Mouse (Mus musculus): ENCODE data around the gene Mex3d. TPM values are rescaled to one million over a fixed set of nuclear protein-coding genes. Genes with fewer than 3 reads are reported as not detected.

Mex3d gene
- polyA plus RNA-seq, 1 experiment from 2014 or later, result 5.1 TPM

- Histone ChIP-seq H3K9me3 (ENCODE audit: low read length) (0 out of 2 replicates have a peak, but pooled peaks cover 1% of the 10 kb centered on the region), H3K4me2 (replicated peaks; ENCODE audit: low read depth, low read length) (no peak overlapping the region), H3K27me3 (ENCODE audit: insufficient read depth, low read length) (no peaks in the 10 kb centered on the region), H3K27ac (ENCODE audit: low read length) (no peak overlapping the region; the same call in 1 of the 2 replicates), H3K36me3 (ENCODE audit: insufficient read depth, low read length) (peaks cover 47% of the 10 kb centered on the region), H3K4me1 (ENCODE audit: insufficient read depth, low read length) (peaks cover 25% of the 10 kb centered on the region), H3K4me3 (ENCODE audit: low read length) (no peak overlapping the region), H3K9ac (replicated peaks; ENCODE audit: low read length) (peak overlapping the region; percentile 12; the same call in 1 of the 2 replicates)
- WGBS, result 72% methylated on average over 6 of the region's 8 CpGs
- ATAC-seq (ENCODE audit: low FRiP score, low TSS enrichment), result no peak
These were observed 43.0 kb upstream of the Mex3d start for GRCm38 (mm10) chr10:80430375-80430980.

- Histone ChIP-seq H3K27me3 (ENCODE audit: insufficient read depth, low read length) (no peaks in the 10 kb centered on the region), H3K4me1 (ENCODE audit: insufficient read depth, low read length) (peaks cover 25% of the 10 kb centered on the region), H3K36me3 (ENCODE audit: insufficient read depth, low read length) (peaks cover 53% of the 10 kb centered on the region), H3K9me3 (ENCODE audit: low read length) (peaks cover 6% of the 10 kb centered on the region; the same call in 1 of the 2 replicates), H3K9ac (replicated peaks; ENCODE audit: low read length) (peak overlapping the region; percentile 29; the same call in 1 of the 2 replicates), H3K4me3 (ENCODE audit: low read length) (no peak overlapping the region), H3K27ac (ENCODE audit: low read length) (no peak overlapping the region), H3K4me2 (replicated peaks; ENCODE audit: low read depth, low read length) (no peak overlapping the region)
- WGBS, result 68% methylated on average over 8 of the region's 8 CpGs
- no peak for ATAC-seq (ENCODE audit: low FRiP score, low TSS enrichment)
These were observed 42.3 kb upstream of the Mex3d start for GRCm38 (mm10) chr10:80429800-80430199.

- Histone ChIP-seq H3K4me2 (replicated peaks; ENCODE audit: low read depth, low read length) (no peak overlapping the region), H3K9ac (replicated peaks; ENCODE audit: low read length) (no peak overlapping the region), H3K27ac (ENCODE audit: low read length) (no peak overlapping the region), H3K4me3 (ENCODE audit: low read length) (no peak overlapping the region), H3K27me3 (ENCODE audit: insufficient read depth, low read length) (no peaks in the 10 kb centered on the region), H3K36me3 (ENCODE audit: insufficient read depth, low read length) (peaks cover 74% of the 10 kb centered on the region), H3K9me3 (ENCODE audit: low read length) (peaks cover 6% of the 10 kb centered on the region; the same call in 1 of the 2 replicates), H3K4me1 (ENCODE audit: insufficient read depth, low read length) (0 out of 2 replicates have a peak, but pooled peaks cover 4% of the 10 kb centered on the region)
- no peak for ATAC-seq (ENCODE audit: low FRiP score, low TSS enrichment)
- WGBS, result 99% methylated on average over 3 of the region's 3 CpGs
These were observed 37.6 kb upstream of the Mex3d start for GRCm38 (mm10) chr10:80425041-80425440.

- ATAC-seq (ENCODE audit: low FRiP score, low TSS enrichment), result 0 out of 2 replicates have a peak, but pooled peaks have one; percentile 43
- Histone ChIP-seq H3K36me3 (ENCODE audit: insufficient read depth, low read length) (peaks cover 75% of the 10 kb centered on the region), H3K9ac (replicated peaks; ENCODE audit: low read length) (no peak overlapping the region), H3K27me3 (ENCODE audit: insufficient read depth, low read length) (no peaks in the 10 kb centered on the region), H3K4me1 (ENCODE audit: insufficient read depth, low read length) (peaks cover 4% of the 10 kb centered on the region; the same call in 1 of the 2 replicates), H3K4me3 (ENCODE audit: low read length) (no peak overlapping the region), H3K9me3 (ENCODE audit: low read length) (peaks cover 6% of the 10 kb centered on the region; the same call in 1 of the 2 replicates), H3K4me2 (replicated peaks; ENCODE audit: low read depth, low read length) (no peak overlapping the region), H3K27ac (ENCODE audit: low read length) (no peak overlapping the region)
- WGBS, result 59% methylated on average over 4 of the region's 4 CpGs
These were observed 36.1 kb upstream of the Mex3d start for GRCm38 (mm10) chr10:80423562-80423961.

GRCm38 (mm10) chr10:80421651-80422472, 34.4 kb upstream of the Mex3d start:
- 86% methylated on average over 9 of the region's 9 CpGs for WGBS
- H3K4me1 ChIP-seq (ENCODE audit: insufficient read depth, low read length), result peaks cover 4% of the 10 kb centered on the region; the same call in 1 of the 2 replicates
- H3K9me3 ChIP-seq (ENCODE audit: low read length), result peaks cover 6% of the 10 kb centered on the region; the same call in 1 of the 2 replicates
- H3K36me3 ChIP-seq (ENCODE audit: insufficient read depth, low read length), result peaks cover 77% of the 10 kb centered on the region
- no peak for ATAC-seq (ENCODE audit: low FRiP score, low TSS enrichment)
- no peak overlapping the region for H3K27ac ChIP-seq (ENCODE audit: low read length)
- H3K27me3 ChIP-seq (ENCODE audit: insufficient read depth, low read length), result no peaks in the 10 kb centered on the region
- no peak overlapping the region for H3K9ac ChIP-seq (replicated peaks; ENCODE audit: low read length)
- no peak overlapping the region for H3K4me2 ChIP-seq (replicated peaks; ENCODE audit: low read depth, low read length)
- H3K4me3 ChIP-seq (ENCODE audit: low read length), result no peak overlapping the region

GRCm38 (mm10) chr10:80421208-80421607, 33.7 kb upstream of the Mex3d start:
- no peak overlapping the region for H3K9ac ChIP-seq (replicated peaks; ENCODE audit: low read length)
- ATAC-seq (ENCODE audit: low FRiP score, low TSS enrichment), result no peak
- H3K4me3 ChIP-seq (ENCODE audit: low read length), result no peak overlapping the region
- no peak overlapping the region for H3K4me2 ChIP-seq (replicated peaks; ENCODE audit: low read depth, low read length)
- H3K27me3 ChIP-seq (ENCODE audit: insufficient read depth, low read length), result no peaks in the 10 kb centered on the region
- no peak overlapping the region for H3K27ac ChIP-seq (ENCODE audit: low read length)
- WGBS, result 92% methylated on average over 8 of the region's 8 CpGs
- peaks cover 77% of the 10 kb centered on the region for H3K36me3 ChIP-seq (ENCODE audit: insufficient read depth, low read length)
- peaks cover 6% of the 10 kb centered on the region; the same call in 1 of the 2 replicates for H3K9me3 ChIP-seq (ENCODE audit: low read length)
- peaks cover 4% of the 10 kb centered on the region; the same call in 1 of the 2 replicates for H3K4me1 ChIP-seq (ENCODE audit: insufficient read depth, low read length)

GRCm38 (mm10) chr10:80420729-80421128, 33.3 kb upstream of the Mex3d start:
- Histone ChIP-seq H3K4me2 (replicated peaks; ENCODE audit: low read depth, low read length) (no peak overlapping the region), H3K9ac (replicated peaks; ENCODE audit: low read length) (no peak overlapping the region), H3K9me3 (ENCODE audit: low read length) (peaks cover 6% of the 10 kb centered on the region; the same call in 1 of the 2 replicates), H3K36me3 (ENCODE audit: insufficient read depth, low read length) (peaks cover 77% of the 10 kb centered on the region), H3K27me3 (ENCODE audit: insufficient read depth, low read length) (no peaks in the 10 kb centered on the region), H3K4me3 (ENCODE audit: low read length) (no peak overlapping the region), H3K4me1 (ENCODE audit: insufficient read depth, low read length) (peaks cover 4% of the 10 kb centered on the region; the same call in 1 of the 2 replicates), H3K27ac (ENCODE audit: low read length) (no peak overlapping the region)
- 89% methylated on average over 10 of the region's 10 CpGs for WGBS
- no peak for ATAC-seq (ENCODE audit: low FRiP score, low TSS enrichment)

GRCm38 (mm10) chr10:80419419-80419818, 32.0 kb upstream of the Mex3d start:
- Histone ChIP-seq H3K4me2 (replicated peaks; ENCODE audit: low read depth, low read length) (no peak overlapping the region), H3K4me3 (ENCODE audit: low read length) (no peak overlapping the region), H3K4me1 (ENCODE audit: insufficient read depth, low read length) (peaks cover 4% of the 10 kb centered on the region; the same call in 1 of the 2 replicates), H3K27ac (ENCODE audit: low read length) (0 out of 2 replicates have a peak overlapping the region, but pooled peaks have one; percentile 33), H3K27me3 (ENCODE audit: insufficient read depth, low read length) (no peaks in the 10 kb centered on the region), H3K9ac (replicated peaks; ENCODE audit: low read length) (no peak overlapping the region), H3K9me3 (ENCODE audit: low read length) (no peaks in the 10 kb centered on the region), H3K36me3 (ENCODE audit: insufficient read depth, low read length) (peaks cover 78% of the 10 kb centered on the region)
- WGBS, result 83% methylated on average over 8 of the region's 8 CpGs
- no peak for ATAC-seq (ENCODE audit: low FRiP score, low TSS enrichment)

GRCm38 (mm10) chr10:80418311-80418710, 30.9 kb upstream of the Mex3d start:
- Histone ChIP-seq H3K9ac (replicated peaks; ENCODE audit: low read length) (no peak overlapping the region), H3K27ac (ENCODE audit: low read length) (no peak overlapping the region), H3K27me3 (ENCODE audit: insufficient read depth, low read length) (no peaks in the 10 kb centered on the region), H3K4me1 (ENCODE audit: insufficient read depth, low read length) (peaks cover 4% of the 10 kb centered on the region; the same call in 1 of the 2 replicates), H3K4me2 (replicated peaks; ENCODE audit: low read depth, low read length) (no peak overlapping the region), H3K9me3 (ENCODE audit: low read length) (no peaks in the 10 kb centered on the region), H3K4me3 (ENCODE audit: low read length) (no peak overlapping the region), H3K36me3 (ENCODE audit: insufficient read depth, low read length) (peaks cover 85% of the 10 kb centered on the region)
- no peak for ATAC-seq (ENCODE audit: low FRiP score, low TSS enrichment)
- WGBS, result 59% methylated on average over 3 of the region's 3 CpGs
